7 mouse cellular contexts compared by ENCODE assay signal in the genomic region with DNA sequence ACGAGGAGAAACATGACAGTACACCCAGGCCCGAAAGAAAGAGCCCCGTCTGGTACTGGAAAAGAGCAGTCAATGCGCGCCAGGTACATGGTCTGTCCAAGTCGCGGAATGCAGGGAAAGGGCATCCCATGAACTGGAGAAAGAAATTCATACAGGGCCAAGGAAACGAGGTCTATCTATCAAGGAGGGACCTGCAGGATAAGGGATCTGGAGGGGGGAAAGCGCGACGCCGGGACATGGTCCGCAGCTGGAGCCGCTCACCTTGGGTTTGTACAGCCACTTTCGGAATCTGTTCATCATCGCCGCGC. TPM values are rescaled to one million over a fixed set of nuclear protein-coding genes. Genes with fewer than 3 reads are reported as not detected.
DNase-seq lines count a peak whose midpoint lies in the region; ATAC-seq and TF ChIP-seq lines count a peak whose summit lies in the region.

No protein-coding gene starts in this region.

- WGBS in lung, adult 2 months: under 1% methylated on average over 18 of the region's 18 CpGs
- under 1% methylated on average over 18 of the region's 18 CpGs for WGBS in intestine, embryonic 15.5 days
- under 1% methylated on average over 18 of the region's 18 CpGs for WGBS in neural tube, embryonic 14.5 days

- H3K27me3 ChIP-seq in intestine, embryonic 15.5 days (replicated peaks): peaks cover 46% of the 10 kb centered on the region
- H3K27me3 ChIP-seq in neural tube, embryonic 14.5 days (ENCODE audit: control insufficient read depth, insufficient read depth, low read length): peaks cover 9% of the 10 kb centered on the region; the same call in 1 of the 2 replicates

- ATAC-seq in intestine, embryonic 15.5 days: no peak
- peak; percentile 7 for ATAC-seq in neural tube, embryonic 14.5 days (ENCODE audit: low read depth)
- no peak for ATAC-seq in erythroid progenitor cell, adult 5-6 weeks (replicated peaks; ENCODE audit: low FRiP score, poor library complexity, severe bottlenecking)

- H3K4me3 ChIP-seq in lung, adult 2 months (replicated peaks; ENCODE audit: extremely low read depth, low read depth, low read length): peak overlapping the region; percentile 23
- H3K4me3 ChIP-seq in embryonic fibroblast, embryonic 13.5 days (ENCODE audit: insufficient read depth, low read length): peak overlapping the region; percentile 38
- H3K4me3 ChIP-seq in intestine, embryonic 15.5 days (replicated peaks): peak overlapping the region; percentile 58
- peak overlapping the region; percentile 69 for H3K4me3 ChIP-seq in neural tube, embryonic 14.5 days (ENCODE audit: low read depth, low read length)

- no peaks in the 10 kb centered on the region for H3K9me3 ChIP-seq in intestine, embryonic 15.5 days
- no peaks in the 10 kb centered on the region for H3K9me3 ChIP-seq in neural tube, embryonic 14.5 days (ENCODE audit: control insufficient read depth, low read length)

- no peak overlapping the region for H3K27ac ChIP-seq in embryonic fibroblast, embryonic 13.5 days (ENCODE audit: insufficient read depth, low read length)
- H3K27ac ChIP-seq in intestine, embryonic 15.5 days: no peak overlapping the region
- no peak overlapping the region for H3K27ac ChIP-seq in neural tube, embryonic 14.5 days (ENCODE audit: low read depth, low read length)

- H3K4me2 ChIP-seq in intestine, embryonic 15.5 days (replicated peaks): peak overlapping the region; percentile 99
- H3K4me2 ChIP-seq in neural tube, embryonic 14.5 days (ENCODE audit: low read depth, low read length): peak overlapping the region; percentile 90

- no peak for TF ChIP-seq POLR2A in lung, adult 2 months (IDR thresholded peaks at IDR 0.05; ENCODE audit: borderline replicate concordance, extremely low read depth, low read depth, low read length)
- TF ChIP-seq POLR2A in embryonic fibroblast, embryonic 13.5 days (IDR thresholded peaks at IDR 0.05; ENCODE audit: low read depth, low read length): no peak

- TF ChIP-seq CTCF in lung, adult 2 months (IDR thresholded peaks at IDR 0.05; ENCODE audit: insufficient read depth, low read length): no peak
- TF ChIP-seq CTCF in embryonic fibroblast, embryonic 13.5 days (IDR thresholded peaks at IDR 0.05; ENCODE audit: borderline replicate concordance, insufficient read depth, low read length): no peak

- DNase-seq in lung, adult 2 months: no peak
- DNase-seq in lung, postnatal 14 days: no peak
- no peak for DNase-seq in adipocyte (ENCODE audit: low spot score)

- H3K9ac ChIP-seq in intestine, embryonic 15.5 days: peak overlapping the region; percentile 26
- H3K9ac ChIP-seq in neural tube, embryonic 14.5 days (replicated peaks; ENCODE audit: low read depth, low read length): peak overlapping the region; percentile 59

- H3K36me3 ChIP-seq in intestine, embryonic 15.5 days: no peaks in the 10 kb centered on the region
- H3K36me3 ChIP-seq in neural tube, embryonic 14.5 days (ENCODE audit: control insufficient read depth, insufficient read depth, low read length): no peaks in the 10 kb centered on the region

- no peaks in the 10 kb centered on the region for H3K4me1 ChIP-seq in lung, adult 2 months (ENCODE audit: control insufficient read depth, insufficient read depth, low read length)
- H3K4me1 ChIP-seq in embryonic fibroblast, embryonic 13.5 days (ENCODE audit: control insufficient read depth, insufficient read depth, low read length): no peaks in the 10 kb centered on the region
- H3K4me1 ChIP-seq in intestine, embryonic 15.5 days (replicated peaks): peaks cover 22% of the 10 kb centered on the region
- peaks cover 10% of the 10 kb centered on the region; the same call in 1 of the 2 replicates for H3K4me1 ChIP-seq in neural tube, embryonic 14.5 days (ENCODE audit: control insufficient read depth, insufficient read depth, low read length)

RNA-seq across cellular contexts. Expression of gene Zfyve28, which starts 0.5 kb away (rescaled TPM):
- polyA plus RNA-seq in lung, adult 2 months (2012; rRNA removed): 4.5 and 6.4 TPM in 2 replicates
- polyA plus RNA-seq in embryonic fibroblast, embryonic 13.5 days (2011; ENCODE audit: insufficient read length, low read depth, missing spikeins): 0.62 and 1.0 TPM in 2 replicates
- 0.47 and 0.65 TPM in 2 replicates for polyA plus RNA-seq in intestine, embryonic 15.5 days (2015; fragmentation: Nextera tagmentation; extraction: Ambion mirVana)
- polyA plus RNA-seq in neural tube, embryonic 14.5 days (2014; fragmentation: Nextera tagmentation; extraction: Ambion mirVana): 4.5 and 5.9 TPM in 2 replicates
- not detected in 2 replicates for total RNA-seq in erythroid progenitor cell, adult 5-6 weeks (2015; ENCODE audit: low replicate concordance)
- 0.30 TPM in 1 of 2 replicates, not detected in the other for total RNA-seq in erythroid progenitor cell, adult 5-6 weeks (2017; ENCODE audit: low replicate concordance)

RNA-seq across cellular contexts. Expression of gene Cfap99, which starts 0.6 kb away (rescaled TPM):
- 1.3 and 1.8 TPM in 2 replicates for polyA plus RNA-seq in lung, adult 2 months (2012; rRNA removed)
- not detected in 2 replicates for polyA plus RNA-seq in embryonic fibroblast, embryonic 13.5 days (2011; ENCODE audit: insufficient read length, low read depth, missing spikeins)
- not detected in 2 replicates for polyA plus RNA-seq in intestine, embryonic 15.5 days (2015; fragmentation: Nextera tagmentation; extraction: Ambion mirVana)
- polyA plus RNA-seq in neural tube, embryonic 14.5 days (2014; fragmentation: Nextera tagmentation; extraction: Ambion mirVana): 0.09 and 0.12 TPM in 2 replicates
- total RNA-seq in erythroid progenitor cell, adult 5-6 weeks (2015; ENCODE audit: low replicate concordance): not detected in 2 replicates
- not detected in 2 replicates for total RNA-seq in erythroid progenitor cell, adult 5-6 weeks (2017; ENCODE audit: low replicate concordance)

RNA-seq across cellular contexts. Expression of gene Rnf4, which starts 48.3 kb away (rescaled TPM):
- polyA plus RNA-seq in lung, adult 2 months (2012; rRNA removed): 39.7 and 57.4 TPM in 2 replicates
- 166 and 167 TPM in 2 replicates for polyA plus RNA-seq in embryonic fibroblast, embryonic 13.5 days (2011; ENCODE audit: insufficient read length, low read depth, missing spikeins)
- polyA plus RNA-seq in intestine, embryonic 15.5 days (2015; fragmentation: Nextera tagmentation; extraction: Ambion mirVana): 144 and 149 TPM in 2 replicates
- 142 and 146 TPM in 2 replicates for polyA plus RNA-seq in neural tube, embryonic 14.5 days (2014; fragmentation: Nextera tagmentation; extraction: Ambion mirVana)
- total RNA-seq in erythroid progenitor cell, adult 5-6 weeks (2015; ENCODE audit: low replicate concordance): 105 and 141 TPM in 2 replicates
- 134 and 143 TPM in 2 replicates for total RNA-seq in erythroid progenitor cell, adult 5-6 weeks (2017; ENCODE audit: low replicate concordance)
